8 mouse cellular contexts compared by ENCODE assay signal in genomic region chr19:8942276-8942964, GRCm38 (mm10). TPM values are rescaled to one million over a fixed set of nuclear protein-coding genes. Genes with fewer than 3 reads are reported as not detected.
A peak's percentile ranks its signal among the peaks of the same experiment; 100 is the strongest.
DNase-seq lines count a peak whose midpoint lies in the region; ATAC-seq lines count a peak whose summit lies in the region.

No protein-coding gene starts in this region.

- no peaks in the 10 kb centered on the region for H3K9me3 ChIP-seq in kidney, embryonic 14.5 days (ENCODE audit: control insufficient read depth, low read length)
- no peaks in the 10 kb centered on the region for H3K9me3 ChIP-seq in forebrain, embryonic 13.5 days (replicated peaks)
- no peaks in the 10 kb centered on the region for H3K9me3 ChIP-seq in kidney, embryonic 15.5 days (replicated peaks)
- no peaks in the 10 kb centered on the region for H3K9me3 ChIP-seq in stomach, embryonic 16.5 days (replicated peaks; ENCODE audit: control insufficient read depth, low read length)

- peak overlapping the region; percentile 97 for H3K4me3 ChIP-seq in kidney, embryonic 14.5 days (ENCODE audit: low read length)
- peak overlapping the region; percentile 85 for H3K4me3 ChIP-seq in forebrain, embryonic 13.5 days
- H3K4me3 ChIP-seq in kidney, embryonic 15.5 days (replicated peaks), result peak overlapping the region; percentile 63
- peak overlapping the region; percentile 99 for H3K4me3 ChIP-seq in stomach, embryonic 16.5 days (replicated peaks; ENCODE audit: low read length)

- ATAC-seq in kidney, embryonic 14.5 days (ENCODE audit: low FRiP score, low TSS enrichment), result peak; percentile 59
- ATAC-seq in forebrain, embryonic 13.5 days, result peak; percentile 33
- ATAC-seq in kidney, embryonic 15.5 days (replicated peaks; ENCODE audit: low FRiP score), result peak; percentile 73
- ATAC-seq in stomach, embryonic 16.5 days (ENCODE audit: insufficient read depth, low FRiP score), result peak; percentile 51; the same call in 1 of the 2 replicates
- ATAC-seq in megakaryocyte-erythroid progenitor cell, adult 5-6 weeks (replicated peaks; ENCODE audit: low FRiP score, low TSS enrichment, poor library complexity, severe bottlenecking), result no peak

- no peak for DNase-seq in kidney, adult 18-20 months
- peak; percentile 75 for DNase-seq in Muller cell, postnatal 12 days (ENCODE audit: inconsistent ontology term)
- peak; percentile 62 for DNase-seq in lung, postnatal 14 days

- H3K27me3 ChIP-seq in kidney, embryonic 14.5 days (ENCODE audit: control insufficient read depth, insufficient read depth, low read length), result no peaks in the 10 kb centered on the region
- no peaks in the 10 kb centered on the region for H3K27me3 ChIP-seq in forebrain, embryonic 13.5 days
- H3K27me3 ChIP-seq in kidney, embryonic 15.5 days, result no peaks in the 10 kb centered on the region
- H3K27me3 ChIP-seq in stomach, embryonic 16.5 days (ENCODE audit: control insufficient read depth, insufficient read depth, low read length), result no peaks in the 10 kb centered on the region

- under 1% methylated on average over 46 of the region's 46 CpGs for WGBS in kidney, embryonic 14.5 days
- WGBS in forebrain, embryonic 13.5 days, result under 1% methylated on average over 45 of the region's 46 CpGs
- 0% methylated on average over 46 of the region's 46 CpGs for WGBS in kidney, embryonic 15.5 days
- WGBS in stomach, embryonic 16.5 days, result under 1% methylated on average over 46 of the region's 46 CpGs

- H3K4me1 ChIP-seq in kidney, embryonic 14.5 days (ENCODE audit: control insufficient read depth, insufficient read depth, low read length), result peaks cover 23% of the 10 kb centered on the region
- peaks cover 35% of the 10 kb centered on the region for H3K4me1 ChIP-seq in forebrain, embryonic 13.5 days
- peaks cover 45% of the 10 kb centered on the region for H3K4me1 ChIP-seq in kidney, embryonic 15.5 days
- H3K4me1 ChIP-seq in stomach, embryonic 16.5 days (ENCODE audit: control insufficient read depth, insufficient read depth, low read length), result peaks cover 24% of the 10 kb centered on the region

- peak overlapping the region; percentile 60 for H3K4me2 ChIP-seq in kidney, embryonic 14.5 days (replicated peaks; ENCODE audit: low read depth, low read length)
- peak overlapping the region; percentile 72 for H3K4me2 ChIP-seq in forebrain, embryonic 13.5 days
- H3K4me2 ChIP-seq in kidney, embryonic 15.5 days, result peak overlapping the region; percentile 72
- H3K4me2 ChIP-seq in stomach, embryonic 16.5 days (ENCODE audit: low read depth, low read length), result peak overlapping the region; percentile 68

- H3K27ac ChIP-seq in kidney, embryonic 14.5 days (ENCODE audit: low read depth, low read length), result peak overlapping the region; percentile 99
- peak overlapping the region; percentile 97 for H3K27ac ChIP-seq in forebrain, embryonic 13.5 days
- peak overlapping the region; percentile 99 for H3K27ac ChIP-seq in kidney, embryonic 15.5 days
- peak overlapping the region; percentile 99 for H3K27ac ChIP-seq in stomach, embryonic 16.5 days (ENCODE audit: low read length)

- peak overlapping the region; percentile 99 for H3K9ac ChIP-seq in kidney, embryonic 14.5 days (ENCODE audit: low read depth, low read length)
- H3K9ac ChIP-seq in forebrain, embryonic 13.5 days, result peak overlapping the region; percentile 99
- peak overlapping the region; percentile 96 for H3K9ac ChIP-seq in kidney, embryonic 15.5 days
- peak overlapping the region; percentile 100 for H3K9ac ChIP-seq in stomach, embryonic 16.5 days (ENCODE audit: low read length)

- H3K36me3 ChIP-seq in kidney, embryonic 14.5 days (ENCODE audit: control insufficient read depth, insufficient read depth, low read length), result peaks cover 50% of the 10 kb centered on the region
- H3K36me3 ChIP-seq in forebrain, embryonic 13.5 days (ENCODE audit: poor library complexity, severe bottlenecking), result peaks cover 38% of the 10 kb centered on the region
- peaks cover 63% of the 10 kb centered on the region for H3K36me3 ChIP-seq in kidney, embryonic 15.5 days
- H3K36me3 ChIP-seq in stomach, embryonic 16.5 days (ENCODE audit: control insufficient read depth, insufficient read depth, low read length), result peaks cover 17% of the 10 kb centered on the region

RNA-seq across cellular contexts. Expression of gene Mta2, which starts 0.7 kb away (rescaled TPM):
- polyA plus RNA-seq in kidney, embryonic 14.5 days (2014; fragmentation: Nextera tagmentation; extraction: Ambion mirVana), result 45.3 and 67.2 TPM in 2 replicates
- polyA plus RNA-seq in forebrain, embryonic 13.5 days (2015; fragmentation: Nextera tagmentation; extraction: Ambion mirVana), result 178 and 180 TPM in 2 replicates
- 166 and 168 TPM in 2 replicates for polyA plus RNA-seq in kidney, embryonic 15.5 days (2015; fragmentation: Nextera tagmentation; extraction: Ambion mirVana)
- 142 and 149 TPM in 2 replicates for polyA plus RNA-seq in stomach, embryonic 16.5 days (2015; fragmentation: Nextera tagmentation; extraction: Ambion mirVana)
- total RNA-seq in megakaryocyte-erythroid progenitor cell, adult 5-6 weeks (2014; fragmentation: Nextera tagmentation), result 158 and 173 TPM in 2 replicates
- total RNA-seq in megakaryocyte-erythroid progenitor cell, adult 5-6 weeks (2017), result 205 and 206 TPM in 2 replicates

RNA-seq across cellular contexts. Expression of gene Tut1, which starts 11.2 kb away (rescaled TPM):
- polyA plus RNA-seq in kidney, embryonic 14.5 days (2014; fragmentation: Nextera tagmentation; extraction: Ambion mirVana), result 25.1 and 31.7 TPM in 2 replicates
- 35.3 and 36.7 TPM in 2 replicates for polyA plus RNA-seq in forebrain, embryonic 13.5 days (2015; fragmentation: Nextera tagmentation; extraction: Ambion mirVana)
- 32.9 and 33.5 TPM in 2 replicates for polyA plus RNA-seq in kidney, embryonic 15.5 days (2015; fragmentation: Nextera tagmentation; extraction: Ambion mirVana)
- polyA plus RNA-seq in stomach, embryonic 16.5 days (2015; fragmentation: Nextera tagmentation; extraction: Ambion mirVana), result 30.0 and 34.9 TPM in 2 replicates
- 30.7 and 32.2 TPM in 2 replicates for total RNA-seq in megakaryocyte-erythroid progenitor cell, adult 5-6 weeks (2014; fragmentation: Nextera tagmentation)
- total RNA-seq in megakaryocyte-erythroid progenitor cell, adult 5-6 weeks (2017), result 15.8 and 18.8 TPM in 2 replicates

RNA-seq across cellular contexts. Expression of gene Eml3, which starts 13.1 kb away (rescaled TPM):
- 17.6 and 18.7 TPM in 2 replicates for polyA plus RNA-seq in kidney, embryonic 14.5 days (2014; fragmentation: Nextera tagmentation; extraction: Ambion mirVana)
- polyA plus RNA-seq in forebrain, embryonic 13.5 days (2015; fragmentation: Nextera tagmentation; extraction: Ambion mirVana), result 8.9 and 9.6 TPM in 2 replicates
- 28.7 and 33.5 TPM in 2 replicates for polyA plus RNA-seq in kidney, embryonic 15.5 days (2015; fragmentation: Nextera tagmentation; extraction: Ambion mirVana)
- polyA plus RNA-seq in stomach, embryonic 16.5 days (2015; fragmentation: Nextera tagmentation; extraction: Ambion mirVana), result 28.5 and 30.5 TPM in 2 replicates
- total RNA-seq in megakaryocyte-erythroid progenitor cell, adult 5-6 weeks (2014; fragmentation: Nextera tagmentation), result 29.3 and 45.8 TPM in 2 replicates
- total RNA-seq in megakaryocyte-erythroid progenitor cell, adult 5-6 weeks (2017), result 14.5 and 23.6 TPM in 2 replicates

RNA-seq across cellular contexts. Expression of gene Rom1, which starts 13.3 kb away (rescaled TPM):
- polyA plus RNA-seq in kidney, embryonic 14.5 days (2014; fragmentation: Nextera tagmentation; extraction: Ambion mirVana), result 1.2 and 2.0 TPM in 2 replicates
- 1.2 and 1.3 TPM in 2 replicates for polyA plus RNA-seq in forebrain, embryonic 13.5 days (2015; fragmentation: Nextera tagmentation; extraction: Ambion mirVana)
- 3.9 and 4.9 TPM in 2 replicates for polyA plus RNA-seq in kidney, embryonic 15.5 days (2015; fragmentation: Nextera tagmentation; extraction: Ambion mirVana)
- polyA plus RNA-seq in stomach, embryonic 16.5 days (2015; fragmentation: Nextera tagmentation; extraction: Ambion mirVana), result 2.8 and 3.1 TPM in 2 replicates
- total RNA-seq in megakaryocyte-erythroid progenitor cell, adult 5-6 weeks (2014; fragmentation: Nextera tagmentation), result 4.6 and 6.2 TPM in 2 replicates
- 0.75 and 4.3 TPM in 2 replicates for total RNA-seq in megakaryocyte-erythroid progenitor cell, adult 5-6 weeks (2017)

RNA-seq across cellular contexts. Expression of gene B3gat3, which starts 22.2 kb away (rescaled TPM):
- 33.5 and 38.8 TPM in 2 replicates for polyA plus RNA-seq in kidney, embryonic 14.5 days (2014; fragmentation: Nextera tagmentation; extraction: Ambion mirVana)
- polyA plus RNA-seq in forebrain, embryonic 13.5 days (2015; fragmentation: Nextera tagmentation; extraction: Ambion mirVana), result 66.4 and 69.5 TPM in 2 replicates
- polyA plus RNA-seq in kidney, embryonic 15.5 days (2015; fragmentation: Nextera tagmentation; extraction: Ambion mirVana), result 51.2 and 51.8 TPM in 2 replicates
- 37.2 and 39.0 TPM in 2 replicates for polyA plus RNA-seq in stomach, embryonic 16.5 days (2015; fragmentation: Nextera tagmentation; extraction: Ambion mirVana)
- 30.3 and 36.8 TPM in 2 replicates for total RNA-seq in megakaryocyte-erythroid progenitor cell, adult 5-6 weeks (2014; fragmentation: Nextera tagmentation)
- 17.6 and 17.7 TPM in 2 replicates for total RNA-seq in megakaryocyte-erythroid progenitor cell, adult 5-6 weeks (2017)
